Mouse (Mus musculus): ENCODE data around the gene Naa35.

The Naa35 gene

DNA sequence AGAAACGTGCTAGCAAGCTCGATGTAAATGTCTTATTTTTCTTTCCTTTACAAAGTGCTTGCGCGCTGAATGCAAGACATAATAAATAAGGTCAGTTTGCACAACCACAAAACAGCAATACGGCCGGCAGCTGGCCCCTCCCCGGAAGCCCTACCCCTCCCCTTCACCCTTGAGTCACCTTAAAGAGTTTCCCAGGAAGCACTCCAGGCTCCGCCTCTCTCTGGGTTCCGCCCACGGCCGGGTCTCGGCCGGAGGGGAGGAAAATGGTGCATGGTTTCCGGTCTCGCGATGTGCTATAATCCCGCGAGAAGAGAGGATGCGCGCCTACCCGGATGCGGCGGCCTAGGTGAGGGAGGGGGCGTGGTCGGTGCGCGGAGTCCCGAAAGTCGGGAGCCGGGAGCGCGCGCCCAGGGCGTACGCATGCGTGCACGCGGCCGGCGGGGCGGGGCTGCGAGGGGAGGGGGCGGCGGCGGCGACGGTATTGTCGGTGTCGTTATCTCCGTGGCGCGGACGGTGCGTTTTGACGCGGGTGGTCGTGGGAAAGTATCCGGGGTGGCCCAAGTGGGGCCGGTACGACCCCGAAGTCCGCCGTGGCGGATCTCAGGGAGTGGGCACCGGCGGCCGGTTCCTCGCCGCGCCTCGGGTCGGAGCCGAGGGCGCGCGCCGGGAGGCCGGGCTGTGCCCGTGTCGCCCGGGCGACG, at the start of gene Naa35, which contains the start of gene Agtpbp1:
Naa35 (plus strand) TSS at position 313 of the 701 bp plus-strand sequence.
Agtpbp1 (minus strand) TSS at position 281 of the 701 bp plus-strand sequence.
- peak; percentile 99 for DNase-seq (ENCODE audit: low read depth, low spot score)

DNA sequence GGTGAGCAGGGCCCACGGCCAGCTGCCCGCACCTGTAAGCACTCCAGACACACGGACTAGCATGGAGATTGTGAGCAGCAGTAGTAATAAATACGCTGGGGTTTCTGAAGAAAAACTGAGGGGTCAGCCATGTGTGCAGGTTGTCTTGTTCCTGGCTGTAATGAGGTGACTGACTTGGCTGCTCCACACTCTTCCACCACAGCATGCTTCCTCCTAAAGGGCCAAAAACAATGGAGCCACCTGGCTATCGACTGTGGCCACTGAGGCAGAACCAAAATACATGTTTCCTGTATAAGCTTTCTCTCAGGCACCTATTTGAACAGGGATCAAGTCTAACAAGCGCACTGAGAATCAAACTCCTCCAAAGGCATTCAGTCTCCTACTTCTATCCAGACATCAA, 49.3 kb upstream of the Naa35 start:
- DNase-seq (ENCODE audit: low read depth, low spot score), result no peak

DNA sequence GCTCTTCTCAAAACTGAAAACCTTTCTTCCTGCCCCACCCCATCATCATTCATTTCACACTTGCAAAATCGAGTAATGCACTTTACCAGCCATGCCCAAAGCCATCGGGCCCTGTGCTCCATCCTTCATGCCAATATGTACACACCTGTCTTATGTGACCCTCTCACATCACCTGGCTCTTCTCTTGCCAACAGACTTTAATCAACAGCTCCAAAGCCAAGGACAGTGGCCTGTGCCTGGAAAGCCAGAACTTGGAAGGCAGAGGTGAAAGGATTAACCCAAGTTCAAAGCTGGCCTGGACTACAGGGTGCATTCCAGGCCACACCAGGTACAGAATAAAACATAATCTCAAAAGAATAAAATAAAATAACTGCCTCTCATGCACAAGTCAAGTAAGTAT, 48.4 kb upstream of the Naa35 start:
- DNase-seq (ENCODE audit: low read depth, low spot score), result no peak

DNA sequence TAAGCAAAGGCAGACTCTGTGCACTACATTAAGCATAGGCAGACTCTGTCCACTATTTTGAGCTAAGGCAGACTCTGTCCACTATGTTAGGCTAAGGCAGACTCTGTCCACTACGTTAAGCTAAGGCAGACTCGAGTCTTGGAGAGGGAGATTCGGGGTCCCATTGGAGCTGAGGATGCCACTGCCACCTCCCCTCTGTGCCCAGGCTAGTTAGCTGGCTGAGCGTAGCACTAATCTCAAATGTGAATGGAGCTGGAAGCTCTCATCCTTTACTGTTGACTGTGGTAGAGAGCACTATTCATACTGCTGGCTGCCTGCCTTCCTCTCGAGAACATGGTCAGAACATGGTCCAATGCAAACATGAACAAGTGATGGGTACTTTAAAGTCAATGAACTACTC, 46.4 kb upstream of the Naa35 start:
- no peak for DNase-seq (ENCODE audit: low read depth, low spot score)

DNA sequence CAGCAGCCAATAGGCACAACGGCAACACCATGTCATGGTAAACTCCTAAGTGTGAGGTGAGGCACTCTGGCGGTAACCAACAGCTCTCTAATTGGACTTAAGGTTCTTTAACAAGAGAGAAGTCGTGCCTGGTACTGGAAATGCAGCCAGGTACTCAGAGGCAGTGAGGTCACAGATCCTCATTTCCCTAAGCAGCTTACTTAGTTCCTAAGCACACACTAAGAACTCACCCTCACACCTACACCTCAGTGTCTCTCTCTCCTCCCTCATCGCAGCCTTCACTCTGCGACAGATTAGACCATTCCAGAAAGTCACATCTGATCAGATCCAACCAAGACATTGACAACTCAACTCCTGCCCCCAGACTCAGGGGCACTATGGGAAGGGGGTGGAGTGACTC, 45.0 kb upstream of the Naa35 start:
- no peak for DNase-seq (ENCODE audit: low read depth, low spot score)

DNA sequence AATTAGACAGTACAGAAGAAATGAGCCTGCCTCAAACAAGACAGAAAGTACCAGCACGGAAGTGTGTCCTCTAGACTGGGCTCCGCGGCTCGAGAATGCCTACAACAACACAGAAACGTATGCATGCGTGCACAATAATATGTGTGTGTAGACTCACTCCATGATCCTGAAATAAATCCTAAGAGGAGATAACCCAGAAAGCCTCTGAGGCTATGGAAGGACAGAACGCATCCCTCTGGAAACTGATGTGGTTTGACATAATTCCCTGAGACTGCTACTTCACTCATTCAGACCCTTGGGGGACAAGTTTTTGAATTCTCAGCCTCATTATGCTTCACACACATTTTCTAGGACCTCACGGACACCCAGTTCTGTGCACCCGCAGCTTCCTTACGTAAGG, 42.6 kb upstream of the Naa35 start:
- DNase-seq (ENCODE audit: low read depth, low spot score), result no peak

DNA sequence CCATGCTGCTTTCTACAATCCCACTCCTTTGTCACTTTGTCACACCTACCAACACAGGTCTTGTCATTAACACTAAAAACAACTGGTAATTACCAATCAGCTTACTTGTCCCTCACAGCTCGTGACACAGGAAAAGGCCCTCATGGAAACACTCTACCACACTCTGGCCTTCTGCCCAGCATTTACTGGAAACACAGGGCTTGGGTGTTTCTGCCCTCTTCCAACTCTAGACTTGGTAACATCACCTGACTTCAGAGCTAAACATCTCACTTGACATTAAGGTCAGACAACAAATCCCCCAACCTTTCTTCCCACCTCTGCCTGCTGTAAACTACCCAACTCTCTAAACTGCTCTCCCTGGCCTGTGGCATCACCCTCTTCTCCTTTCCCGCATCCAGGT, 38.0 kb upstream of the Naa35 start:
- DNase-seq (ENCODE audit: low read depth, low spot score), result no peak

DNA sequence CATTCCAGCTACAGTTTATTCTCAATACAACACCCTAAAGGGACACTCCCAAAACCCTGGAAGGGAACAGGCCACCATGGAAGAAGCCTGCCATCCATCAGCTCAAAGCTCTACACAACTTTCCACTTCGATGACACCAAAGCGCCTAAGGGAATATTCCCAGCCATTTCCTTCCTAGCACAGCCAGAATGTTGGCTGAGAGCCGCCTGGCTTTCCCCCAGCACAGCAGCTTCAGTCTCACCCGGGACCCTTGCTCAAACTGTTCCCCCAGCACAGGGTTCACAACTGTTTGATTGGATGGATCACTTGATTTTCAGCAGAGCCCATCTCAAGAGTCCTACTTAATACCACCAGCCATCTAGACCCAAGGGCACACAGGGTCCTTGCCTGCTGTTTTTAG, 37.3 kb upstream of the Naa35 start:
- DNase-seq (ENCODE audit: low read depth, low spot score), result no peak

DNA sequence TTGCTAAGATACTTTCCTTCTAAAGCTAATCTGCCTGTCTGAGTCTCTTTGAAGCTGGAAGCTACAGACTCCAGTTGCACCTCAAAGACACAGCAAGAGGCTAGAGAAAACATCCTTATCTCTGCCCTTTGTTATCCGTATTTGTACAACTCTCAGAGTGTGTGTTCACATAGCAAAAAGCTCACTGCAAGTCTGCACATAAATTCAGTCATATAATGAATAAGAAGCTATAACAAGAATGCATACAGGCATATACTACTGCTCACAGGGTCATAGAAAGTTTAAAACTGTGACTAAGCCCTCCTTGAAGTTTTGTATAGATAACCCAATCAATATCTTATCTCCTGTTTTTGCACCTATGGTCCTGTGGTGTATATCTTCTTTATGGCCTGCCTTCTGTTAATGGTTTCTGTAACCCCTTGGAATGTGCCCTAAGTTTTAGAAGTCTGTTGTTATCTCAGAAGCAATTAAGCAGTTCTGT, 35.7 kb upstream of the Naa35 start:
- no peak for DNase-seq (ENCODE audit: low read depth, low spot score)

DNA sequence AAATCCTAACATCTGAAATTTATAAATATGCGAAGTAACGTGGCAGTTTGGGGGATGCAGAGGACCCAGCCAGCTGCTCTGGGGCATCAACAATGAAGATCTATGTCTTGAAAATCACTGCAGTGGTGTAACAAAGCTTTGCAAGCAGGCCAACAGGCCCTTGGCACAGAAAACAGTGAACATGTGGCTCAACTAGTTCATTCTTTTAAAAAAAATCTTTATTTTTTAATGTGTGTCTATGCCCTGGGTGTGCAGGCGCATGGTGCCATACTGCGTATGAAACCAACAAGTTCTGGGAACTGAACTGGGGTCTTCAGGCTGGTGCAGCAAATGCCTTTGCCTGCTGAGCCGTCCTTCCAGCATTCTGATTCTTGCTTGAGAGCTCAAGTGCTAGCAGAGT, 32.8 kb upstream of the Naa35 start:
- no peak for DNase-seq (ENCODE audit: low read depth, low spot score)

DNA sequence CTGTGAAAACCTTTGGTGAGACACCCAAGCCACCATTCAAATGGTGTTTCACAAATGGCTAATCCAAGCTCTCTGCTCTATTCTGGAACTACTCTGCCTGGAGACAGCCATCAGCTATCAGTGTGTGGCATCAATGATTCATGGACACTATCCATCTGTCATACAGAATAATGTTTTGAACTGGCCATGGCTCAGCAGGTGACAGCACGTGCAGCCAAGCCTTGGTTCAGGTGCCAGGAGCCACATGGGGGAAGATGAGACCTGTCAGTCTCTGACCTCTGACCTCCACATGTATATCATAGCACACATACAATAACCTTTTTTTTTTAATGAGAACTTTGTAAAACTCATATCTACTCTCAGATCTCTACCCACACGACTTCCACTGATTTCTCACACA, 32.3 kb upstream of the Naa35 start:
- DNase-seq (ENCODE audit: low read depth, low spot score), result no peak

DNA sequence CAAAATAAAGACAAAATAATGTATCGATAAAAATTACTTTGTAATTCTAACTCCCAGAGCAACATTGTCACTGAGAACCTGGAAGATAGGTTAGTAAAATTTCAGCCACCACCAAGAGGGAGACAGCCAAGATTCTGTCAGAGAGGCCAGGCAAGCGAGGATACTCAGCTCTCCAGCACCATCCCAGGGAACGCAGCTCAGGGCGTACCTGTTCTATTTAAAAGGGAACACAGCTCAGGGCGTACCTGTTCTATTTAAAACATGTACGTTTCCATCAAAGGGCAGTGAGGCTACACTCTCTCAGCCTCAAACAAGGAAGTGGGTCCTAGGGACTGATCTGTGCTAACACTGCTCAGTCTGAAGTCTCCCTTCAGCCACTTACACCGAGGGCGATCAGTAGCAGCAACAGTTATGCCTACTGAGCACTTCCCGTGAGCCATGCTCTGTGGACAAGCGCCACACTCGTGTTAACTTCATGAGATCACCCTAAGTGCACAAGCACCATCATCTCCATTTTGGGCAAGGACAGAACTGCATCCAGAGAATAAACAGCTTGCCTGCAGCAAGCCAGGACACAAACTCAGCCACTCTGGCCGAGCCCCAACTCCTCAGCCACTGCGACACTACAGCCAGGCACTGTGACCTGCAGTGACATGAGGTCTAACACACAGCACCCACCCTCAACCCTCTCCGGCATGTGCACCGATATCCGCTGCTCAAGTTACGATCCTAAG, 30.1 kb upstream of the Naa35 start:
- no peak for DNase-seq (ENCODE audit: low read depth, low spot score)

DNA sequence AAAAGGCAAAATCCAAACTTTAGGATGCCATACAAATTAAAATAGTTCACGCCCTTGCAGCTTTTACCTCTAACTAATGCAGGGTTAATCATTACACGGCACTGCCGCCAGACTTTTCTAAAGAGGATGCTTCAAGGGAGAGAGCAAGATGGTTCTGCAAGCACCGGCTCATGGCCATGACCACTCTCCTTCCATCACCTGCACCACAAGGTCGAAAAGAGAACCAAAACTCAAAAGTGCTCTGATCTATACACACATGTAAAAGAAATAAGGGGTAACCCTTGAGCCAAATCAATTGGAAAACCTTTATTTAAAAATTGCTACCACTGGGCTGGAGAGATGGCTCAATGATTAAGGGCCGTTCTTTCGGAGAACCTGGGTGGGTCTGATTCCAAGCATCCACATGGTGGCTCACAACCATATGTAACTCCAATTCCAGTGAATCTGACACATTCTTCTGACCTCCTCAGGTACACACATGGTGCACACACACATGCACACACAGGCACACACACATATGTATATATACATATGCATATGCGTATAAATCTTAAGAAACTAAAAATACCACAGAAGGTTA, 29.4 kb upstream of the Naa35 start:
- DNase-seq (ENCODE audit: low read depth, low spot score), result no peak

DNA sequence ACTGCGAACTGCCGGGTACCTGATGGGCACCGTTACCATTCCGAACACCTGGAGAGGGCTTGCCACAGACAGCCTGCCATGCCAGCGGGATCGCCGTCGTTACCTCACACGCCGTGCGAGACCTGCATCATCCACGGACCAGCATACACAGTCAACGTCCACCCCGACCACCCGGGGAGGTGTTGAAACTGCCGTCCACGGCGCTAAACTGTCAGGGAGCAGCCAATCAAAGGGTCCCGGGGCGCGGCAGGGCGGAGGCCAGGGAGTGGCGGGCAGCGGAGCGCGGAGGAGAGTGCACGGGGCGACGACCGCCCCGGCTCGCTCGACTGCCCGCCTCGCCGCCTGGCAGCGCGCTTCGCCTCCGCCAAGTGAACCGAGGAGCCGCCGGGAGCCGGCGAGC, 28.4 kb upstream of the Naa35 start:
- DNase-seq (ENCODE audit: low read depth, low spot score), result peak; percentile 64

DNA sequence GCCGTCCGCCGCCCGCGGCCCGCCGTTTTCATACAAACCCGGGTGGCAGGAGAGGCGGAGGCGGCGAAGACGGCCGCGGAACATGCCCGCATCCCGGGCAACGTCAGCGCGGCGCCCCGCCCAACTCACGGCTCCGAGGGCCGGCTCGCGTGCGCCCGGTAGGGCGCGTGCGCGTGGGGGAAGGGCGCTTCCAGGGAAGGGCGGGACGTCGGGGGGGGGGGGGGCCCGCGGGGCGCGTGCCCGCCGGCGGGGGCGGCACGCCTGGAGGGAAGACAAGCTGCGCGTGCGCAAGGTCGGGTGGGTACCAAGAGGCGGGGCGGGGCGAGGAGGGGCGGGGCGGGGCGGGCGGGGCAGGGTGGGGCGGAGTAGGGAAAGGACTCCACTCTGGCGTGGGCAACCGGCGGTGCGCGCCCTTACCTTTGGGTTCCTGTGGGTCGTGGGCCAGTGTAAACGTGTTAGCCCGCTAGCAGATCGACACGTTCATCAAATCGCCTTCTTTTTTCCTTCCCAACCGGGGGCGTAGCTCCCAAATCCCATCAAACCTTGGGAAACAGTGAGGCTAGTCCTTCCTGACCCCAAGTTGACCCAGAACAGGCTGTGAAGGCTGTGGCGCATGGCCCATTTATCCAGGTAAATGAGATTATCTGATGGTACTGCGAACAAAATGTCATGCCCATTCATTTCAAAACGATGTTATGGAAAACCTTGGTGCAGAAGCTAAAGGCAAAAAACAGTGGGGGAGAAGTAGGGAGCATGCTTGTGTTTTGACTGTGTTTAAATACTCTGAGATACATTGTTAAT, 27.7 kb upstream of the Naa35 start:
- DNase-seq (ENCODE audit: low read depth, low spot score), result peak; percentile 92

DNA sequence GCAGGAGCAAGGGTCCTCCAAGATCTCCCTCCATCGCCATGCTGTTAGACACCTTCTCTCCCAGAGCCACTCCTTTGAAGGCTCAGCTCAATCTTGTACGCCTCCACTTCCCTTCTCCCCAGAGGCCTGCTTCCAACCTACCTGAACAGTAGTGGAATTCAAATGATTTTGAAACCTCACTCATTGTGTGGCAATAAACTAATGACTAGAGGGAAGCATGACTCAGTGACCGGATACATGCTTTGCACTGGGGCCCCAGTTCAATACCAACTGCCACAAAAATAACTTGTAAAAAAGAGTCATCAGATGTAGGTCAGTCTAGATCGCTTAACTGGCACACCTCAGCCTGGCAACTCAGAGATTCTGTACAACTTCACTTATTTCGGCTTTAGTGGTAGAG, 26.3 kb upstream of the Naa35 start:
- no peak for DNase-seq (ENCODE audit: low read depth, low spot score)

DNA sequence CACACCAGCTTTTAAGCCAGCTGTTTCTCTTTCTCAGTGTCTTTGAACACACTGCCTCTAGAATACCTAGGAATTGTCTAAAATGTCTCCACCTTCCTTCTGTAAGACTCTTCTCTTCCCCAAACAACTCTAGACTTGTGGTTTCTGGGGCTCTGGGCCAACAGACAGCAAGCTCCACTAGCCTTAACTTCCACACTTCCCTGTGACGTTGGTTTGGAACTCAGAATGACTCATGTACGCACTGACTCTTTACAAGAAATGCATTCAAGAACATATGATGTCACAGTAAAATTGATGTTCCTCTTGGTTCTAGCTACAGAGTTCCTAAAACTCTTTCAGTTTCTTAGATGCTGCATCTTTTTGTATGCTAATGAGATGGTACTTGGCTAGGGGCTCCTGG, 22.6 kb upstream of the Naa35 start:
- no peak for DNase-seq (ENCODE audit: low read depth, low spot score)

DNA sequence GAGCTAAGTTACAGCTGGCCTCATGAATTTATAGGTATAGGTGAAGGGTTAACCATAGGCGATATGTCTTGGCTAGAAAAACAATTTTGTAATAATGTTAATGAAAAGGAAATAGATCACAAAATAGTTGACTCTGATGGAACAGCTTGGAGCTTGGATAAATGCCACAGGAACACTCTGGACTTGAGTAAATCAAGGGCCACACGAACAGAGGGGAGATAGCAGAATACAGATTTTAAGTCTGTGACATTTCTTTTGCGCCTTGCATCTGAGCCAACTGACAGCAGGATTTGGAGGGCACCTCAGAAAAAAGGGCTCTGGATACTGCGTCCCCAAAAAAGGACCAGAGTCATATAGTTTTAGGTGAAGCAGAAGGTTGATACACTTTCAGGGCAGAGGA, 20.6 kb upstream of the Naa35 start:
- DNase-seq (ENCODE audit: low read depth, low spot score), result no peak

DNA sequence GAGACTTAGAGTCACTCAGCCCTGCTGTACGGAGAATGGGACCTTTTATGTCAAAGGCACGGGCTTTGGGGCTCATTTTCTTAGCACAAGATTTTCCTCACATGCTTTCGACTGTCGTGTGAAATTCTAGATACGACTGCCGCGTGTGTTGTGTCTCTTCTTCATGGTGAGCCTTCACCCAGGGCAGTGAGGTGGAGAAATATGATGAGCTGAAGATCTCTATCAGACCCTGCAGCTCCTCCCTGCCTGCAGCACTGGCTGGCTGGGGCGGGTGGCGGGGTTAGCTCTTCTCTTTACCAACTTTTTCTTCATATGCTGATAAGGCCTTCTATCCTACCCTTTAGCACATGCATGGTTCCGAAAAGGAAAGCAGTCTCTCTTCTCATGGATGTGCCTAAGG, 20.1 kb upstream of the Naa35 start:
- no peak for DNase-seq (ENCODE audit: low read depth, low spot score)

DNA sequence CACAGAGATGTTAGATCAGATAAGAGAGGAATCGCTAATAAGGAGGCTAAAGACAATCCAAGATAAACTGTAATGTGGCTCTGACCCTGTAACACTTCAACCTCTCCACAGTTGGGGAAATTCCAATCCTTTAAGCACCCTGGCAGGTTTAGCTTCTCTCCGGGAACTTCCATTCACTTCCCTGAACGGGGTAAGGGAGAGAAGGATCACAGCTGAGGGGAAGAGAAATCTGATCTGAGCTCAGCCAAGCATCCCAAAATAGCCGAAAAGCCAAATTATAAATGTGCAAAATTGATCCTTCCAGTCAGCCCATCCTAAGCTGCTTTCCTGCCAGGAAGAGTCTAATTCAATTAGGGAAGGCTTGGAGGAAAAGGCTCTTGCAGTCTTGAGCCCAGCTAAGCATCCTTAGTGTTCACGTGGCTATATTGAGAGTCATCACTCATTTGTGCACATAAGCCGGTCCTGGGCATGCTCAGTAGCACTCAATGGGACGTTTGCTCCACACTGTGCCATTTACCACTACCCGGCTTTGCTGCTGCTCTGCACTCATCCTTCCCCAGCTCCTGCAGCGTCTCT, 19.0 kb upstream of the Naa35 start:
- no peak for DNase-seq (ENCODE audit: low read depth, low spot score)

DNA sequence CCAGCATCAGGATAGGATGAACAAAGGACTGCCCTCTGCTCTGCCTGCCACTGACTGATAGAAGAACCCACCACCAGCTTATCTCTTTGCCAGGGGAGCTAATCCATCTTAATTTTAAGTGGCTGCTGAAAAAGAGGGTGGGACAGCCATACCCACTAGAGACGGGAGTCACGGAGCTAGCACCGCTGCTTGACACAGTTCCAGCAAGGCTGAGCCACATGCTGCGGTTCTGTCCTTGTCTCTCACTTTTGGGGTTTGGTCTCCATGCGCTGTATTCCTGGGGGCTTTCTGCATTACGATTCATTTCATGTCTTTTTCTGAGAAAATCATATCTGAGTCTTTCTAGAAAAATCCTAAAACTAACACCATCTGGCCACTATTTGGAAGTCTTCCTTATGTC, 14.0 kb upstream of the Naa35 start:
- no peak for DNase-seq (ENCODE audit: low read depth, low spot score)

DNA sequence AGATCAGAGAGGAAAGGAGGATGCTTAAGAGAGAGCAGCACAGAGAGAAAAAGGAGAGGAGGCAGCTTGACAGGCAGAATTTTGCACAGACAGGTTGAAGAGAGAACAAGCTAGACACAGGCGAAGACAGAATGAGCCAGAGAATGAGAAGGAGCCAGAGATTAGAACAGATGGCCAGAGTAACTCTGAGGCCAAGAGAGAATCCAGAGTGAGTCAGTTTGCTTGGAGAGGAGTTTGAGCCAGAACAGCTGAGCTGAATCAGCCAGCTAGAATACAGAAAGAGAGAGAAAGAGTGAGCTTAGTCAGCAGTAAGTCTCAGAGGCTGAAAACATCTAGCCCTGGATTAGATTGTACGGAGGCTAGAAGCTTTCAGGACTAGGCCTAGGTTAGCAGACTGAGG, 12.5 kb upstream of the Naa35 start:
- DNase-seq (ENCODE audit: low read depth, low spot score), result no peak

Data from mesoderm, embryonic 11.5 days (tissue).